Mouse (Mus musculus) forebrain, embryonic 12.5 days (tissue): ENCODE data around the gene B4galt5. TPM values are rescaled to one million over a fixed set of nuclear protein-coding genes. Genes with fewer than 3 reads are reported as not detected.

ENCODE experiments used
- ATAC-seq: fragments of 200-750 bp; cut with Nextera tagmentation; 2 replicates; pipeline ENCODE4 v1.8.0; 2017; ENCODE audit warnings: moderate TSS enrichment; ENCODE audit not compliant: low FRiP score
- H3K27ac ChIP-seq: fragments of 300-500 bp; sonication (generic); 2 replicates; pipeline ENCODE4 v1.5.1; 2016; ENCODE audit warnings: mild to moderate bottlenecking
- H3K27me3 ChIP-seq: fragments of 300-500 bp; sonication (generic); 2 replicates; pipeline ENCODE4 v1.6.1; 2016; ENCODE audit warnings: mild to moderate bottlenecking
- H3K36me3 ChIP-seq: fragments of 300-500 bp; sonication (generic); replicated peaks from 2 replicates; pipeline ENCODE4 v1.6.1; 2016; ENCODE audit warnings: mild to moderate bottlenecking
- H3K4me1 ChIP-seq: fragments of 300-500 bp; sonication (generic); 2 replicates; pipeline ENCODE4 v1.6.1; 2016
- H3K4me2 ChIP-seq: fragments of 300-500 bp; sonication (generic); 2 replicates; pipeline ENCODE4 v1.6.1; 2016; ENCODE audit warnings: mild to moderate bottlenecking, moderate library complexity
- H3K4me3 ChIP-seq: fragments of 300-500 bp; sonication (generic); replicated peaks from 2 replicates; pipeline ENCODE4 v1.5.1; 2016; ENCODE audit warnings: mild to moderate bottlenecking
- H3K9ac ChIP-seq: fragments of 300-500 bp; sonication (generic); 2 replicates; pipeline ENCODE4 v1.6.1; 2016; ENCODE audit warnings: mild to moderate bottlenecking
- H3K9me3 ChIP-seq: fragments of 300-500 bp; sonication (generic); 2 replicates; pipeline ENCODE4 v1.6.1; 2016
- WGBS: fragments of 180-500 bp; shearing (Covaris S2); methylation state at CpG from one replicate; pipeline ENCODE4 v1.1.7; 2016; 5-methylcytosine and 5-hydroxymethylcytosine counted together
- polyA plus RNA-seq: library from polyadenylated mRNA; unstranded; fragments of >200 nt; fragmentation: Nextera tagmentation; extraction: Ambion mirVana; gene quantifications from 2 replicates; pipeline ENCODE4 v1.2.1, GENCODE M21; 2016

Gene B4galt5
- polyA plus RNA-seq, 1 experiment from 2014 or later: 13.4 TPM

DNA sequence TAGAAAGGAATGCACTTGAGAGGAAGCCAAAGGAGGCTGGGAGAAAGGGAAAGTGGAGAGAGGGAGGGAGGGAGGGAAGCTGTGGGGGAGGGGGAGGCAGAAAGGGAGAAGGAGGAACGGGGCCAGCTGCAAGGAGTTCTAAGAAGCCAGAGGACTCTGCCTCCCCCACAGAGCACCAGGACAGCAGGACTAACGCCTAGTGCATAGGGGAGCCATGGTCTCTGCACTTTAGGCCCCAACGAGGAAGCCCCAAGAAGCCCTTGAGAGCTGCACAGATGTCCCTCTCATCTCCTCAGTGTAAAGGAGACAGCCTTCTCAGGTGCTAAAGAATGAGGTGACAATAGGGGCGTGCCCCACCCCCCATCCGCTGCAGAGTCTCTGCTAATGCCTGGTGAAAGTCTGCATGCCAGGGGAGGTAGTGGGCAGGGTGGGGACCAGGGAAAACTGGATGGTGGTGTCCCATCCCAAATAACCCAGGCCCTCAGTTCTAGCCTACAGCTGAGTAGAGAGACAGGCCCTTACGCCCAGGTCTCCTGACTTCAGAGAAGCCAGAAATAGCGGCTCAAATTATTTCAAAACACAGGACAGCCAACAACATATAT, 98.1 kb downstream of the B4galt5 start:
- 26% methylated on average over 7 of the region's 7 CpGs for WGBS
- 0 out of 2 replicates have a peak overlapping the region, but pooled peaks have one; percentile 12 for H3K9ac ChIP-seq
- ATAC-seq: no peak
- H3K4me2 ChIP-seq: no peak overlapping the region
- H3K9me3 ChIP-seq: no peaks in the 10 kb centered on the region
- H3K4me1 ChIP-seq: peaks cover 29% of the 10 kb centered on the region
- H3K36me3 ChIP-seq: no peaks in the 10 kb centered on the region
- H3K27ac ChIP-seq: no peak overlapping the region
- no peaks in the 10 kb centered on the region; the same call in 1 of the 2 replicates for H3K27me3 ChIP-seq
- H3K4me3 ChIP-seq: no peak overlapping the region

- H3K27ac ChIP-seq: no peak overlapping the region
- no peak overlapping the region for H3K4me3 ChIP-seq
- H3K4me2 ChIP-seq: no peak overlapping the region
- no peak for ATAC-seq
- no peaks in the 10 kb centered on the region for H3K9me3 ChIP-seq
- H3K9ac ChIP-seq: no peak overlapping the region
- no peaks in the 10 kb centered on the region; the same call in 1 of the 2 replicates for H3K27me3 ChIP-seq
- H3K36me3 ChIP-seq: no peaks in the 10 kb centered on the region
- WGBS: 41% methylated on average over 11 of the region's 11 CpGs
- peaks cover 29% of the 10 kb centered on the region for H3K4me1 ChIP-seq
These were observed 98.8 kb downstream of the B4galt5 start for GRCm38 (mm10) chr2:167250003-167250735.

DNA sequence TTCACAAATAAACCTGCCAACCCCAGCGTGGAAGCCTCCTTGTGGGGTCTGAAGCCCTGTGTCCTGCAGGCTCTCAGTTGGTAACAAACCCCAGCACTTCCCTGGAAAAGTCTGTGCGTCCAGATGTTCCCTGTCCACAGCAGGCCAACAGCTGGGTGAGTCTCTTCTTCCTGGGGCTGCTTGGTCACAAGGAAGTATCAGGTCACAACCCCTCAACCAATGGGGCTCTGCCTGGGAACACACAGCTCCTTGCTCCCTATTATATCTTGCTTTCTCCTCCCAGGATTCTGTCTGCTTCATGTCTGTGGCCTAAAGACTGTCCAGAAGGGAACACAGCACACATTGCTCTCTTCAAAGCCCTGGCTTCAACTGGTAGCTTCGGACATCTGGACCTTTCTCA, 99.4 kb downstream of the B4galt5 start:
- peaks cover 29% of the 10 kb centered on the region for H3K4me1 ChIP-seq
- H3K9ac ChIP-seq: no peak overlapping the region
- no peaks in the 10 kb centered on the region for H3K36me3 ChIP-seq
- 78% methylated on average over 3 of the region's 3 CpGs for WGBS
- no peak for ATAC-seq
- no peaks in the 10 kb centered on the region; the same call in 1 of the 2 replicates for H3K27me3 ChIP-seq
- H3K27ac ChIP-seq: no peak overlapping the region
- H3K9me3 ChIP-seq: no peaks in the 10 kb centered on the region
- H3K4me3 ChIP-seq: no peak overlapping the region
- H3K4me2 ChIP-seq: no peak overlapping the region

Other genes with a start within 250 kb of the B4galt5 start
- 1.3 and 1.8 TPM in 2 replicates for gene Kcnb1, start 159.0 kb downstream of the B4galt5 start, polyA plus RNA-seq
- gene Ptgis, start 108.6 kb downstream of the B4galt5 start, polyA plus RNA-seq: 4.8 and 6.0 TPM in 2 replicates
- 26.5 and 26.7 TPM in 2 replicates for gene Slc9a8, start 72.5 kb upstream of the B4galt5 start, polyA plus RNA-seq
- gene Rnf114, start 143.5 kb upstream of the B4galt5 start, polyA plus RNA-seq: 126 and 129 TPM in 2 replicates
- gene Spata2, start 143.7 kb upstream of the B4galt5 start, polyA plus RNA-seq: 19.6 and 23.0 TPM in 2 replicates
- 11.8 and 14.6 TPM in 2 replicates for gene Snai1, start 189.0 kb upstream of the B4galt5 start, polyA plus RNA-seq